In genomic region chr4:152647620-152648019, GRCm38 (mm10) we compare ENCODE assay signal across 7 mouse cellular contexts.
DNase-seq lines count a peak whose midpoint lies in the region; ATAC-seq and TF ChIP-seq lines count a peak whose summit lies in the region.

No protein-coding gene starts in this region.

- no peaks in the 10 kb centered on the region for H3K79me2 ChIP-seq in liver, adult 2 months (ENCODE audit: control insufficient read depth, insufficient read depth, low read length)

- H3K27ac ChIP-seq in liver, adult 2 months (replicated peaks; ENCODE audit: insufficient read depth, low read depth, low read length), result no peak overlapping the region
- no peak overlapping the region for H3K27ac ChIP-seq in liver, embryonic 12.5 days
- H3K27ac ChIP-seq in kidney, embryonic 15.5 days, result no peak overlapping the region

- TF ChIP-seq CTCF in liver, adult 2 months (IDR thresholded peaks at IDR 0.05; ENCODE audit: low read depth, low read length), result peak; percentile 67

- H3K4me2 ChIP-seq in liver, embryonic 12.5 days, result no peak overlapping the region
- no peak overlapping the region for H3K4me2 ChIP-seq in kidney, embryonic 15.5 days

- no peak for TF ChIP-seq POLR2A in liver, adult 2 months (IDR thresholded peaks at IDR 0.05; ENCODE audit: extremely low read depth, insufficient read depth, low read length)

- no peaks in the 10 kb centered on the region for H3K4me1 ChIP-seq in liver, adult 2 months (ENCODE audit: control insufficient read depth, insufficient read depth, low read length)
- H3K4me1 ChIP-seq in liver, embryonic 12.5 days, result no peaks in the 10 kb centered on the region
- H3K4me1 ChIP-seq in kidney, embryonic 15.5 days, result peaks cover 12% of the 10 kb centered on the region

- WGBS in liver, adult 2 months, result 47% methylated on average over 7 of the region's 7 CpGs
- 48% methylated on average over 7 of the region's 7 CpGs for WGBS in liver, embryonic 12.5 days (ENCODE audit: insufficient replicate concordance)
- WGBS in kidney, embryonic 15.5 days, result 48% methylated on average over 7 of the region's 7 CpGs

- peaks cover 16% of the 10 kb centered on the region for H3K9me3 ChIP-seq in liver, embryonic 12.5 days (replicated peaks)
- no peaks in the 10 kb centered on the region for H3K9me3 ChIP-seq in kidney, embryonic 15.5 days (replicated peaks)

- no peak overlapping the region for H3K9ac ChIP-seq in liver, adult 2 months (ENCODE audit: low read depth, low read length)
- H3K9ac ChIP-seq in liver, embryonic 12.5 days, result no peak overlapping the region
- no peak overlapping the region for H3K9ac ChIP-seq in kidney, embryonic 15.5 days

- ATAC-seq in liver, embryonic 12.5 days, result no peak
- ATAC-seq in kidney, embryonic 15.5 days (replicated peaks; ENCODE audit: low FRiP score), result 0 out of 2 replicates have a peak, but pooled peaks have one; percentile 26

- no peaks in the 10 kb centered on the region for H3K36me3 ChIP-seq in liver, adult 2 months (ENCODE audit: control insufficient read depth, insufficient read depth, low read length)
- H3K36me3 ChIP-seq in liver, embryonic 12.5 days, result no peaks in the 10 kb centered on the region
- H3K36me3 ChIP-seq in kidney, embryonic 15.5 days, result no peaks in the 10 kb centered on the region

- no peaks in the 10 kb centered on the region; the same call in 1 of the 2 replicates for H3K27me3 ChIP-seq in liver, adult 2 months (ENCODE audit: control insufficient read depth, insufficient read depth, low read length)
- H3K27me3 ChIP-seq in liver, embryonic 12.5 days (replicated peaks), result no peaks in the 10 kb centered on the region
- no peaks in the 10 kb centered on the region for H3K27me3 ChIP-seq in kidney, embryonic 15.5 days

- no peak for DNase-seq in liver, adult 2 months (ENCODE audit: extremely low read depth, low read depth, low spot score)
- DNase-seq in WW6 (ENCODE audit: low read depth, low spot score), result peak; percentile 26
- peak; percentile 16 for DNase-seq in cerebellum, adult 11 months
- DNase-seq in ovary, postnatal 10 days (ENCODE audit: low spot score), result no peak
- no peak for DNase-seq in yolk sac, embryonic 10.5 days (ENCODE audit: low spot score)

- H3K4me3 ChIP-seq in liver, adult 2 months (ENCODE audit: insufficient read depth, low read depth, low read length), result no peak overlapping the region
- no peak overlapping the region for H3K4me3 ChIP-seq in liver, embryonic 12.5 days
- H3K4me3 ChIP-seq in kidney, embryonic 15.5 days (replicated peaks), result no peak overlapping the region

Comparison
In these comparisons a context has a peak if more than half of its experiments do, and no peak if none do; other contexts are left out.
1. DNase-seq: peak in WW6 (single experiment) and cerebellum, adult 11 months (single experiment); none in liver, adult 2 months (single experiment), ovary, postnatal 10 days (single experiment) and yolk sac, embryonic 10.5 days (single experiment).